Comparison of ENCODE assay signal across 16 mouse cellular contexts in genomic region chr9:32581851-32582573, GRCm38 (mm10). TPM values are rescaled to one million over a fixed set of nuclear protein-coding genes. Genes with fewer than 3 reads are reported as not detected.
DNase-seq lines count a peak whose midpoint lies in the region; ATAC-seq and TF ChIP-seq lines count a peak whose summit lies in the region.
"Had no signal": no experiment of that assay in that cellular context is flagged by ENCODE, and none has a peak within 500 bp of the region (broad histone marks: within the 10 kb centered on the region; RNA-seq: fewer than 3 reads in every experiment).

No protein-coding gene starts in this region.

- H3K9ac ChIP-seq in liver, postnatal 0 days (replicated peaks): no peak overlapping the region
- H3K9ac ChIP-seq in MEL (ENCODE audit: control insufficient read depth, low read depth, low read length, poor library complexity, severe bottlenecking): no peak overlapping the region
- no peak overlapping the region for H3K9ac ChIP-seq in hindbrain, embryonic 16.5 days (ENCODE audit: low read depth, low read length)

- H3K4me2 ChIP-seq in liver, postnatal 0 days (ENCODE audit: low read depth, low read length): peak overlapping the region; percentile 45
- H3K4me2 ChIP-seq in hindbrain, embryonic 16.5 days (ENCODE audit: low read length): no peak overlapping the region
- H3K4me2 ChIP-seq: liver, embryonic 11.5 days had no signal

- whole genome bisulfite sequencing in liver, postnatal 0 days (ENCODE audit: insufficient replicate concordance): 23% methylated on average over 11 of the region's 11 CpGs
- 83% methylated on average over 11 of the region's 11 CpGs for WGBS in hindbrain, embryonic 16.5 days

- no peak for DNase-seq in liver, postnatal 0 days
- DNase-seq in liver (no peak), A20 (ENCODE audit: low read depth, low spot score) (peak; percentile 48), MEL (ENCODE audit: low read depth, low spot score) (peak; percentile 47)
- no peak for DNase-seq in adrenal gland, adult 8-10 months
- no peak for DNase-seq in cerebellum, adult 11-12 months
- DNase-seq: adrenal gland, postnatal 14 days; cerebellum, postnatal 10 days; lung, postnatal 36 days; spleen, adult 18-20 months had no signal

- H3K4me3 ChIP-seq in liver, postnatal 0 days (ENCODE audit: low read depth, low read length): no peak overlapping the region
- no peak overlapping the region for H3K4me3 ChIP-seq in MEL (ENCODE audit: control insufficient read depth in 1 of 2, insufficient read depth in 1 of 2, low read depth in 2 of 2, low read length in 2 of 2)
- H3K4me3 ChIP-seq in megakaryocyte, embryonic 14.5 days (replicated peaks): peak overlapping the region; percentile 64
- H3K4me3 ChIP-seq in hindbrain, embryonic 16.5 days (ENCODE audit: low read length): no peak overlapping the region
- H3K4me3 ChIP-seq: embryonic facial prominence, embryonic 10.5 days had no signal

- peak; percentile 56 for TF ChIP-seq CTCF in liver, postnatal 0 days (IDR thresholded peaks at IDR 0.05; ENCODE audit: low read depth)
- no peak for TF ChIP-seq CTCF in MEL (IDR thresholded peaks at IDR 0.05 in 2 of 3, conservative IDR thresholded peaks at IDR 0.05 in 1 of 3; ENCODE audit: control insufficient read depth in 1 of 3, insufficient read depth in 1 of 3, low read depth in 2 of 3, low read length in 3 of 3, poor library complexity in 1 of 3, severe bottlenecking in 1 of 3)

- no peaks in the 10 kb centered on the region for H3K4me1 ChIP-seq in liver, postnatal 0 days (ENCODE audit: insufficient read depth)
- no peaks in the 10 kb centered on the region for H3K4me1 ChIP-seq in MEL (ENCODE audit: control insufficient read depth in 1 of 2, insufficient read depth in 2 of 2, low read length in 2 of 2)
- H3K4me1 ChIP-seq in megakaryocyte, embryonic 14.5 days: peaks cover 35% of the 10 kb centered on the region
- H3K4me1 ChIP-seq in hindbrain, embryonic 16.5 days (ENCODE audit: control insufficient read depth, insufficient read depth, low read depth, low read length): no peaks in the 10 kb centered on the region

- H3K36me3 ChIP-seq in liver, postnatal 0 days (replicated peaks; ENCODE audit: insufficient read depth, low read length): no peaks in the 10 kb centered on the region
- H3K36me3 ChIP-seq in MEL (ENCODE audit: control insufficient read depth in 1 of 2, insufficient read depth in 2 of 2, low read length in 2 of 2): no peaks in the 10 kb centered on the region
- peaks cover 13% of the 10 kb centered on the region for H3K36me3 ChIP-seq in megakaryocyte, embryonic 14.5 days (replicated peaks; ENCODE audit: low read length)
- no peaks in the 10 kb centered on the region for H3K36me3 ChIP-seq in hindbrain, embryonic 16.5 days (ENCODE audit: control insufficient read depth, insufficient read depth, low read length)
- H3K36me3 ChIP-seq: embryonic facial prominence, embryonic 10.5 days had no signal

- H3K27ac ChIP-seq in liver, postnatal 0 days (ENCODE audit: low read depth): no peak overlapping the region
- no peak overlapping the region for H3K27ac ChIP-seq in MEL (ENCODE audit: control insufficient read depth, low read depth, low read length)
- H3K27ac ChIP-seq in hindbrain, embryonic 16.5 days (ENCODE audit: low read depth, low read length): no peak overlapping the region
- H3K27ac ChIP-seq: embryonic facial prominence, embryonic 10.5 days; hindbrain, postnatal 0 days had no signal

- H3K79me2 ChIP-seq in MEL (ENCODE audit: control insufficient read depth, insufficient read depth, low read length, poor library complexity): no peaks in the 10 kb centered on the region

- no peaks in the 10 kb centered on the region for H3K9me3 ChIP-seq in liver, postnatal 0 days (ENCODE audit: low read length)
- H3K9me3 ChIP-seq in MEL (replicated peaks; ENCODE audit: insufficient read depth, low read length): no peaks in the 10 kb centered on the region
- peaks cover 20% of the 10 kb centered on the region for H3K9me3 ChIP-seq in megakaryocyte, embryonic 14.5 days
- H3K9me3 ChIP-seq in hindbrain, embryonic 16.5 days (ENCODE audit: control insufficient read depth, low read length): no peaks in the 10 kb centered on the region
- H3K9me3 ChIP-seq: embryonic facial prominence, embryonic 10.5 days had no signal

- no peak for TF ChIP-seq RAD21 in MEL (IDR thresholded peaks at IDR 0.05; ENCODE audit: low read depth, low read length)

- no peak for ATAC-seq in liver, postnatal 0 days
- no peak for ATAC-seq in hindbrain, embryonic 16.5 days
- ATAC-seq: hindbrain, postnatal 0 days; midbrain, embryonic 16.5 days had no signal

- no peaks in the 10 kb centered on the region for H3K27me3 ChIP-seq in liver, postnatal 0 days (ENCODE audit: insufficient read depth, low read length)
- H3K27me3 ChIP-seq in MEL (ENCODE audit: control insufficient read depth in 1 of 2, insufficient read depth in 2 of 2, low read length in 2 of 2): no peaks in the 10 kb centered on the region; a peak in 2 of 4 replicates
- H3K27me3 ChIP-seq in megakaryocyte, embryonic 14.5 days (replicated peaks): peaks cover 7% of the 10 kb centered on the region
- no peaks in the 10 kb centered on the region; the same call in 1 of the 2 replicates for H3K27me3 ChIP-seq in hindbrain, embryonic 16.5 days (replicated peaks; ENCODE audit: control insufficient read depth, insufficient read depth, low read length)

- TF ChIP-seq POLR2A in MEL (IDR thresholded peaks at IDR 0.05; ENCODE audit: control insufficient read depth in 1 of 2, insufficient read depth in 1 of 2, low read depth in 1 of 2, low read length in 2 of 2, poor library complexity in 1 of 2): no peak

- no peak for TF ChIP-seq EP300 in liver, postnatal 0 days (IDR thresholded peaks at IDR 0.05; ENCODE audit: low read depth)
- TF ChIP-seq EP300 in MEL (IDR thresholded peaks at IDR 0.05; ENCODE audit: low read depth in 1 of 2, low read length in 2 of 2): peak; percentile 24; a peak in 2 of 4 replicates

TF ChIP-seq in MEL, 35 proteins besides CTCF, POLR2A, EP300 and RAD21:
- TF ChIP-seq HCFC1 (IDR thresholded peaks at IDR 0.05; ENCODE audit: low read depth, low read length): no peak
- TF ChIP-seq USF2 (IDR thresholded peaks at IDR 0.05; ENCODE audit: borderline replicate concordance in 1 of 2, insufficient read depth in 1 of 2, low read depth in 1 of 2, low read length in 2 of 2): no peak
- no peak for TF ChIP-seq ETS1 (IDR thresholded peaks at IDR 0.05; ENCODE audit: low read depth, low read length)
- no peak for TF ChIP-seq MAZ (IDR thresholded peaks at IDR 0.05; ENCODE audit: low read depth, low read length)
- no peak for TF ChIP-seq ZC3H11A (IDR thresholded peaks at IDR 0.05; ENCODE audit: low read depth, low read length)
- TF ChIP-seq RCOR1 (IDR thresholded peaks at IDR 0.05; ENCODE audit: low read depth, low read length): peak; percentile 53
- no peak for TF ChIP-seq ZMIZ1 (IDR thresholded peaks at IDR 0.05; ENCODE audit: low read depth, low read length)
- TF ChIP-seq GATA1 (IDR thresholded peaks at IDR 0.05; ENCODE audit: low read depth, low read length): peak; percentile 47; the same call in 1 of the 2 replicates
- TF ChIP-seq ZNF384 (IDR thresholded peaks at IDR 0.05; ENCODE audit: low read depth, low read length): no peak
- no peak for TF ChIP-seq BHLHE40 (IDR thresholded peaks at IDR 0.05; ENCODE audit: borderline replicate concordance, low read depth, low read length)
- TF ChIP-seq POLR2AphosphoS5 (IDR thresholded peaks at IDR 0.05; ENCODE audit: borderline replicate concordance, low read depth, low read length): no peak
- no peak for TF ChIP-seq MAFK (IDR thresholded peaks at IDR 0.05; ENCODE audit: borderline replicate concordance, low read depth, low read length)

RNA-seq across cellular contexts. Expression of gene Fli1, which starts 39.4 kb away (rescaled TPM):
- polyA plus RNA-seq in liver, postnatal 0 days (2015; fragmentation: Nextera tagmentation; extraction: Ambion mirVana): 9.4 and 11.5 TPM in 2 replicates
- 22.1 and 24.3 TPM in 2 replicates for total RNA-seq in MEL (2012; rRNA removed)
- 100 to 1,000 TPM in 1 of 2 experiments, 10 to 100 TPM in 1; 13.8 to 171 TPM for polyA plus RNA-seq in MEL (2012; ENCODE audit: insufficient read depth in 1 of 2, insufficient read length in 2 of 2, low read depth in 1 of 2, low replicate concordance in 2 of 2, missing spikeins in 1 of 2)
- polyA plus RNA-seq in megakaryocyte, embryonic 14.5 days (2012; ENCODE audit: insufficient read depth, low replicate concordance): 20.8 and 61.7 TPM in 2 replicates
- total RNA-seq in adrenal gland, adult 8-10 months (2022): 10 to 100 TPM; 12.0 to 20.5 (median 15.5) TPM
- 6.4 and 8.4 TPM in 2 replicates for polyA plus RNA-seq in hindbrain, embryonic 16.5 days (2015; fragmentation: Nextera tagmentation; extraction: Ambion mirVana)

RNA-seq across cellular contexts. Expression of gene Ets1, which starts 54.0 kb away (rescaled TPM):
- polyA plus RNA-seq in liver, postnatal 0 days (2015; fragmentation: Nextera tagmentation; extraction: Ambion mirVana): 14.6 and 18.1 TPM in 2 replicates
- total RNA-seq in MEL (2012; rRNA removed): 0.19 and 0.59 TPM in 2 replicates
- polyA plus RNA-seq in MEL (2012; ENCODE audit: insufficient read depth in 1 of 2, insufficient read length in 2 of 2, low read depth in 1 of 2, low replicate concordance in 2 of 2, missing spikeins in 1 of 2): under 1 TPM in 1 of 2 experiments, not detected in 1; 0.10 TPM
- polyA plus RNA-seq in megakaryocyte, embryonic 14.5 days (2012; ENCODE audit: insufficient read depth, low replicate concordance): 0.09 TPM in 1 of 2 replicates, not detected in the other
- 10 to 100 TPM; 21.2 to 39.9 (median 34.8) TPM for total RNA-seq in adrenal gland, adult 8-10 months (2022)
- 15.6 and 22.5 TPM in 2 replicates for polyA plus RNA-seq in hindbrain, embryonic 16.5 days (2015; fragmentation: Nextera tagmentation; extraction: Ambion mirVana)

Comparison
In these comparisons a context has a peak if more than half of its experiments do, and no peak if none do; other contexts are left out.
1. DNase-seq: peak in A20 (single experiment) and MEL (single experiment); none in liver, postnatal 0 days (single experiment), liver (single experiment), adrenal gland, adult 8-10 months (single experiment) and cerebellum, adult 11-12 months (single experiment).
2. RNA of gene Ets1, which starts 54.0 kb away (polyA plus RNA-seq): 14.6 to 18.1 TPM in liver, postnatal 0 days and 15.6 to 22.5 TPM in hindbrain, embryonic 16.5 days; 0.10 TPM in MEL and 0.09 TPM in megakaryocyte, embryonic 14.5 days; every median in the first group is over 10 times any median in the second.